28 mouse cellular contexts compared by ENCODE assay signal in genomic region chr4:10604513-10604912, GRCm38 (mm10).
DNase-seq lines count a peak whose midpoint lies in the region; ATAC-seq and TF ChIP-seq lines count a peak whose summit lies in the region.
"Had no signal": no experiment of that assay in that cellular context is flagged by ENCODE, and none has a peak within 500 bp of the region (broad histone marks: within the 10 kb centered on the region; RNA-seq: fewer than 3 reads in every experiment).

No protein-coding gene starts in this region.

- TF ChIP-seq POLR2A in lung, adult 2 months (IDR thresholded peaks at IDR 0.05; ENCODE audit: borderline replicate concordance, extremely low read depth, low read depth, low read length) = no peak

- H3K36me3 ChIP-seq in lung, embryonic 16.5 days (ENCODE audit: control insufficient read depth, insufficient read depth, low read length) = no peaks in the 10 kb centered on the region
- H3K36me3 ChIP-seq in stomach, postnatal 0 days (ENCODE audit: control insufficient read depth, insufficient read depth, low read length) = no peaks in the 10 kb centered on the region
- H3K36me3 ChIP-seq in midbrain, embryonic 10.5 days = no peaks in the 10 kb centered on the region
- no peaks in the 10 kb centered on the region for H3K36me3 ChIP-seq in forebrain, postnatal 0 days (ENCODE audit: insufficient read depth)
- H3K36me3 ChIP-seq: forebrain, embryonic 10.5 days; G1E; heart, embryonic 12.5 days; heart, embryonic 15.5 days; hindbrain, embryonic 10.5 days; hindbrain, embryonic 13.5 days had no signal

- H3K27me3 ChIP-seq in lung, embryonic 16.5 days (ENCODE audit: control insufficient read depth, insufficient read depth, low read depth, low read length) = no peaks in the 10 kb centered on the region
- H3K27me3 ChIP-seq in stomach, postnatal 0 days (ENCODE audit: control insufficient read depth, insufficient read depth, low read length) = no peaks in the 10 kb centered on the region
- no peaks in the 10 kb centered on the region for H3K27me3 ChIP-seq in midbrain, embryonic 10.5 days (ENCODE audit: low read depth, poor library complexity, severe bottlenecking)
- no peaks in the 10 kb centered on the region for H3K27me3 ChIP-seq in forebrain, postnatal 0 days (ENCODE audit: insufficient read depth, low read length)
- H3K27me3 ChIP-seq: CH12.LX; forebrain, embryonic 13.5 days; heart, embryonic 12.5 days; heart, embryonic 15.5 days; hindbrain, embryonic 13.5 days; Patski had no signal

- ATAC-seq in lung, embryonic 16.5 days (ENCODE audit: low read depth) = peak; percentile 96
- ATAC-seq in stomach, postnatal 0 days (ENCODE audit: low FRiP score, low TSS enrichment) = no peak
- ATAC-seq in forebrain, postnatal 0 days = no peak
- ATAC-seq: forebrain, embryonic 13.5 days; forebrain, embryonic 16.5 days; Patski had no signal

- TF ChIP-seq CTCF in lung, adult 2 months (IDR thresholded peaks at IDR 0.05; ENCODE audit: insufficient read depth, low read length) = no peak
- TF ChIP-seq CTCF in stomach, postnatal 0 days (IDR thresholded peaks at IDR 0.05; ENCODE audit: low read depth) = no peak
- TF ChIP-seq CTCF in forebrain, postnatal 0 days (IDR thresholded peaks at IDR 0.05; ENCODE audit: low read depth) = no peak

- no peak overlapping the region for H3K27ac ChIP-seq in lung, embryonic 16.5 days (ENCODE audit: low read length)
- no peak overlapping the region for H3K27ac ChIP-seq in stomach, postnatal 0 days (replicated peaks)
- H3K27ac ChIP-seq in midbrain, embryonic 10.5 days (replicated peaks) = no peak overlapping the region
- no peak overlapping the region for H3K27ac ChIP-seq in forebrain, postnatal 0 days (ENCODE audit: low read depth, low read length)
- H3K27ac ChIP-seq: forebrain, embryonic 10.5 days; forebrain, embryonic 13.5 days; gastrocnemius, adult 2 months; heart, embryonic 15.5 days; hindbrain, embryonic 10.5 days; hindbrain, embryonic 13.5 days had no signal

- H3K4me2 ChIP-seq in lung, embryonic 16.5 days (ENCODE audit: low read depth, low read length) = no peak overlapping the region
- no peak overlapping the region for H3K4me2 ChIP-seq in stomach, postnatal 0 days (replicated peaks; ENCODE audit: low read depth)
- no peak overlapping the region for H3K4me2 ChIP-seq in forebrain, postnatal 0 days (ENCODE audit: low read depth)
- H3K4me2 ChIP-seq: forebrain, embryonic 13.5 days; heart, embryonic 12.5 days; heart, embryonic 15.5 days; hindbrain, embryonic 13.5 days had no signal

- H3K4me3 ChIP-seq in lung, adult 2 months (replicated peaks; ENCODE audit: extremely low read depth, low read depth, low read length) = no peak overlapping the region
- no peak overlapping the region for H3K4me3 ChIP-seq in lung, embryonic 16.5 days (ENCODE audit: low read length)
- no peak overlapping the region for H3K4me3 ChIP-seq in stomach, postnatal 0 days (ENCODE audit: low read depth, low read length)
- H3K4me3 ChIP-seq in midbrain, embryonic 10.5 days = no peak overlapping the region
- no peak overlapping the region for H3K4me3 ChIP-seq in forebrain, postnatal 0 days (ENCODE audit: low read depth, low read length)
- H3K4me3 ChIP-seq: forebrain, embryonic 10.5 days; forebrain, embryonic 13.5 days; gastrocnemius, adult 2 months; heart, embryonic 12.5 days; heart, embryonic 15.5 days; hindbrain, embryonic 10.5 days; hindbrain, embryonic 13.5 days had no signal

- no peaks in the 10 kb centered on the region for H3K4me1 ChIP-seq in lung, adult 2 months (ENCODE audit: control insufficient read depth, insufficient read depth, low read length)
- no peaks in the 10 kb centered on the region for H3K4me1 ChIP-seq in lung, embryonic 16.5 days (replicated peaks; ENCODE audit: control insufficient read depth, insufficient read depth, low read length)
- no peaks in the 10 kb centered on the region for H3K4me1 ChIP-seq in stomach, postnatal 0 days (replicated peaks; ENCODE audit: control insufficient read depth, insufficient read depth)
- H3K4me1 ChIP-seq in midbrain, embryonic 10.5 days = no peaks in the 10 kb centered on the region
- no peaks in the 10 kb centered on the region for H3K4me1 ChIP-seq in forebrain, postnatal 0 days (ENCODE audit: insufficient read depth)
- H3K4me1 ChIP-seq: forebrain, embryonic 10.5 days; forebrain, embryonic 13.5 days; heart, embryonic 12.5 days; heart, embryonic 15.5 days; hindbrain, embryonic 10.5 days; hindbrain, embryonic 13.5 days had no signal

- no peak overlapping the region for H3K9ac ChIP-seq in lung, embryonic 16.5 days (ENCODE audit: low read length)
- no peak overlapping the region for H3K9ac ChIP-seq in stomach, postnatal 0 days (ENCODE audit: low read length)
- no peak overlapping the region for H3K9ac ChIP-seq in forebrain, postnatal 0 days
- H3K9ac ChIP-seq: forebrain, embryonic 13.5 days; heart, embryonic 12.5 days; heart, embryonic 15.5 days; hindbrain, embryonic 13.5 days had no signal

- H3K9me3 ChIP-seq in lung, embryonic 16.5 days (ENCODE audit: control insufficient read depth, low read length) = no peaks in the 10 kb centered on the region
- H3K9me3 ChIP-seq in stomach, postnatal 0 days (ENCODE audit: control insufficient read depth, low read length) = no peaks in the 10 kb centered on the region
- H3K9me3 ChIP-seq in midbrain, embryonic 10.5 days (replicated peaks) = no peaks in the 10 kb centered on the region
- H3K9me3 ChIP-seq in forebrain, postnatal 0 days (ENCODE audit: low read length) = no peaks in the 10 kb centered on the region
- H3K9me3 ChIP-seq: forebrain, embryonic 10.5 days; forebrain, embryonic 13.5 days; G1E; heart, embryonic 12.5 days; heart, embryonic 15.5 days; hindbrain, embryonic 10.5 days; hindbrain, embryonic 13.5 days had no signal

- DNase-seq in lung, adult 2 months = peak; percentile 10
- peak; percentile 22 for DNase-seq in lung, postnatal 14 days
- peak; percentile 22 to 65 for DNase-seq in lung, postnatal 4 days
- DNase-seq in stomach, postnatal 0 days (ENCODE audit: low spot score) = no peak
- DNase-seq in midbrain, embryonic 10.5 days (ENCODE audit: low spot score) = no peak
- DNase-seq in forebrain, postnatal 0 days = no peak
- DNase-seq: adrenal gland, postnatal 10 days; adrenal gland, postnatal 36 days; B cell, adult 2 months; cerebellum, adult 18-20 months; cerebellum, adult 9-10 months; cerebellum, postnatal 14 days; gastrocnemius, adult 2 months; gastrocnemius, postnatal 14 days; heart, adult 18-20 months; heart, postnatal 10 days; heart, postnatal 36 days had no signal

- no peak for TF ChIP-seq EP300 in stomach, postnatal 0 days (optimal IDR thresholded peaks at IDR 0.05)

- 65% methylated on average over 10 of the region's 10 CpGs for WGBS in lung, adult 2 months
- WGBS in lung, embryonic 16.5 days = 49% methylated on average over 10 of the region's 10 CpGs
- 80% methylated on average over 10 of the region's 10 CpGs for WGBS in stomach, postnatal 0 days
- 89% methylated on average over 10 of the region's 10 CpGs for WGBS in midbrain, embryonic 10.5 days
- WGBS in forebrain, postnatal 0 days = 88% methylated on average over 10 of the region's 10 CpGs

Comparison
In these comparisons a context has a peak if more than half of its experiments do, and no peak if none do; other contexts are left out.
1. DNase-seq: peak in lung, adult 2 months (single experiment), lung, postnatal 14 days (single experiment) and lung, postnatal 4 days (2 of 2); none in stomach, postnatal 0 days (single experiment), midbrain, embryonic 10.5 days (single experiment) and forebrain, postnatal 0 days (single experiment).